Mouse (Mus musculus) spleen, adult 18-20 months (tissue): ENCODE data around the gene Crtc1.

Experiments
- DNase-seq, 2 experiments: peaks; one replicate each; pipeline ENCODE4 v3.0.0; 2022; ENCODE audit warnings: mixed read lengths in 2 of 2

Crtc1 gene

GRCm38 (mm10) chr8:70419879-70420643 is 19.3 kb downstream of the Crtc1 start:
- no peak for DNase-seq

DNA sequence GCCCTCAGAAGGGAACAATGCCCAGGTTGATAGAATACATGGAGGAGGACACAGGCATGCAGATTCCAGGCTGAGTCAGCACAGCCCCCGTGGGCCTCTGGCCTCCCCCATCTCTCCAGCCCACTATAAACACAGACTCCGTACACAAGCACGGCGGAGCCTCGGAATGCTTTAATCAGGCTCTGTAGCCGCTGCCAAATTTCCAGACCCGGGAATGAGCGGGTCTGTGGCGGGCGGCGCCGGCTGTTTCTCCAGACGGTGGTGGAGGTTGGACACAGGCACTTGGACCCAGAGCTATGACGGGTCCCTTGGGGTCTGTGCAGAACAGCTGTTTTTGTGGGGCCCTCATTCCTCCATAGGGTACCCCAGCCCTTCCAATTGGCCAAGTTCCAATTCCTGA is 20.4 kb downstream of the Crtc1 start:
- DNase-seq, result no peak

DNA sequence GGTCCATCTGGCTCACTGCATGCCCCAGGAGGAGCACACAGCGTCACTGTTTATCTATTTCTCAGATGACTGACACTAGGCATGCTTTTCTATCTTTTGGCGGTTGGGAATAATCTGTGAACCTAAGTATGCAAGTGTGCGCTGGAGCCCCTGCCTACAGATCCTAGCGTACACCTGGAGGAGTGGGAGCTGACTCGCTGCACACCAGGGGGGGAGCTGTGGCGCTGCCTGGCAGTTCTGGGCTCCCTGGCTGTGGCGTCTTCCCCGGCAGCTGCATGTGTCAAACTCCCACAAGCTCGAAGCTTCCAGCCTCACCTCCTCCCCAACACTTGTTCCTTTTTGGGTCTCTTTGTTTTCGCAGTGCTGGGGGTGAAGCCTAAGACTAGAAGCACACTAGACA is 21.5 kb downstream of the Crtc1 start:
- no peak for DNase-seq

DNA sequence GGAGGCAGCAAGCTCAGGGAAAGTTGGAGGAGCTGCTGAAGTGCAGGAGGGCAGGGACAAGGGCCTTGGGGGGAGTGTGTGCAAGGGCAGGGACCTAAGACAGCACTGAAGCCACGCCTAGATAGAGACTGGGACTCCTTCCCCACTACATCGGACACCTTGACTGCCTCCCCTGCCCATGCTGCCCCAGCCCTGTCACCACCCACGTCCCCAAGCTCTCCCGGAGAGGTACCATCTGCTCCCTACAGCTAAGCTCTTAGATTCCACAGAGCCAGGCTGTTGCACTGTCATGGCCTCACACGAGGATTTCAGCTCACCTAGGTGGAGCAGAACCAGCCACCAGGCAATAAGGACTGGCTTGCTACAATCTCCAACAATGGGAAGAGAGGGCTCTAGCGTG is 22.4 kb downstream of the Crtc1 start:
- DNase-seq, result no peak

GRCm38 (mm10) chr8:70415540-70416451 is 23.6 kb downstream of the Crtc1 start:
- DNase-seq, result no peak

- DNase-seq, result no peak
These were observed 25.0 kb downstream of the Crtc1 start for GRCm38 (mm10) chr8:70414310-70414946.

DNA sequence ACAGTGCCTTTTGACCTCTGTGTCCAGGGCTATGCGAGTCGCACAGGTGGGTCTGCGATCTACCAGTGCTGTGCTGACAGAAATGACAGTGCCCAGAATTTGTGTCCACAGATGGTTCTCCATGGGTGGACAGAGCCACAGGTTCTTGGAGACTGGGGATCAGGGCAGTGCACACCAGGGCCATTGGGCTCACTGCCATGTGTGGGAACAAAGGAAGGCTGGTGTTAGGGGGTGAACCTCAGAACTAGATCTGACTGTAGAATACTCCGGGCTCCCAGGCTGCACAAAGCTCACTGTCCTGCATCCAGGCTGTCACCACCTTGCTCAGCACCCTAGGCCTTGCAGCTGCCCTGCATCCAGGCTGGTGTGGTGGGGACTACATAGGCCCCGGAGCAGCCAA is 29.1 kb downstream of the Crtc1 start:
- no peak for DNase-seq

DNA sequence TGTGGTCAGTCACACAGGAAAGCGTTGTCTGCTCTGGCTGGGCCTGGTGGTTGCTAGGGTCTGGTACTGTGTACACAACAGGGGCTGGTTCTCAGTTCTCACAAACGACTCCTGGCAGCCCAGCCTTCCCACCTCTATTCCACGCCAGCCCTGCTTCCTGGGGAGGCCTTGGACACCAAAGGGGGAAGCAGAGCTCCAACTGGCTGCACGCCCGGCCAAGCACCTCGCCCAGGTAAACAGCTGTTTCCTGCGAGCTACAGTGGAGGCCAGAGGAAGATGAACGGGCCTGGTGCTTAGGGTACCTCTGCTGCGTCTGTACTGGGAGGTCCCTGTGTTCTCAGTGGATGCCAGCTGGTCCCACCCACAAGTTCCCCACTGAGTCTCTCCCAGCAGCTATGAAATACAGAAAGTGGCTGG is 29.9 kb downstream of the Crtc1 start:
- no peak for DNase-seq

- no peak for DNase-seq
These were observed 30.4 kb downstream of the Crtc1 start for GRCm38 (mm10) chr8:70409019-70409418.

DNA sequence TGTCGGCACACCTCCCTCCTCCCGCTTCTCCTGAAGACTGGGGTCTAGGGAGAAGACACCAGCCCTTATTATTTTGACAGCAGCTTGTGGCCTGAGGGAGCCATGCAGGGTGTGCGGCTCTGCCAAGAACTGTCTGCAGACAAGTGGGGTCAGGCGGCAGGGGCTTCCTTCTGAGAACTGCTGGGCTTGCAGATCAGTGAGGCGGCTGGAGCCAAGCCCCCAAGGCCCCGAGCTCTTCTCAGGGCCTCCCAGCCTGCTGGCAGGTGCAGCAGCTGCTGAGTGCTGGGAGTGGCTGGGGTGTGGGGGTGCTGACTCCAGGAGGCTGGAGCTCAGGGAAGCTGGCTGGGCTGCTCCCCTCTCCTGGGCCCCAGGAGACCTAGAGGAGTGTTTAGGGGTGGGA is 31.1 kb downstream of the Crtc1 start:
- no peak for DNase-seq

DNA sequence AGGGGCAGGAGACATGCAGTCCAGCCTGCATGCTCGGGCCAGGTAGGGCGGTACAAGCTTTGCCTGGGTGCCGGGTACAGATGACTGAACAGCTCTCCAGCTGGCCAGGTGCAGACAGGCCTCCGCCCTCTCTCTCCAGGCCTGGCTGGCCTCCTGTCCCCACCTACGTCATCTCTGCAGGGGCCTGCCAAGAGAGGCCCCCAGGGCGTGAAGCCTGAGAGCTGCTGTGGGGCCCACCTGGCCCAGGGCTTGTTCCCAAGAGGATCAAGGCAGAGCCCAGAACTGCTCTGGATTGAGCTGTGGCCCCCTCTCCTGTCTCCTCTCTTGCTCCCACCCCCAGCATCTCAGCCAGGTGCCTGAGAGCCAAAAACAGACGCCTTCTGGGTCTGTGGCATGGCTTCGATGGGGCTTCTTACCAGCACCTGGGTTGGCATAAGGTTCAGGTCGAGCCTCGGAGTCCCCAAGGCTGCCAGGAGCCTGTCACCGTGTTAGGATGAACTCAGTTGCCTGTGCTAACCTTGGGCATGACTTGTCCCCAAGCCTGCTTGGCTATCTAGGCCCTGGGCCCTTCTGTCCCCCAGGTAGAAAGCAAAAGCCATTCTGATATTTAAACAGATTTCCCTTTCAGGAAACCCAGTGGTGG is 32.8 kb downstream of the Crtc1 start:
- DNase-seq, result no peak

GRCm38 (mm10) chr8:70405189-70405588 is 34.2 kb downstream of the Crtc1 start:
- no peak for DNase-seq

GRCm38 (mm10) chr8:70404212-70404611 is 35.2 kb downstream of the Crtc1 start:
- no peak for DNase-seq

- DNase-seq, result no peak
These were observed 41.5 kb downstream of the Crtc1 start for GRCm38 (mm10) chr8:70397611-70398563.

GRCm38 (mm10) chr8:70396184-70396583 is 43.2 kb downstream of the Crtc1 start:
- no peak for DNase-seq

GRCm38 (mm10) chr8:70395649-70396048 is 43.7 kb downstream of the Crtc1 start:
- no peak for DNase-seq

GRCm38 (mm10) chr8:70394269-70394998 is 44.9 kb downstream of the Crtc1 start:
- DNase-seq, result no peak

DNA sequence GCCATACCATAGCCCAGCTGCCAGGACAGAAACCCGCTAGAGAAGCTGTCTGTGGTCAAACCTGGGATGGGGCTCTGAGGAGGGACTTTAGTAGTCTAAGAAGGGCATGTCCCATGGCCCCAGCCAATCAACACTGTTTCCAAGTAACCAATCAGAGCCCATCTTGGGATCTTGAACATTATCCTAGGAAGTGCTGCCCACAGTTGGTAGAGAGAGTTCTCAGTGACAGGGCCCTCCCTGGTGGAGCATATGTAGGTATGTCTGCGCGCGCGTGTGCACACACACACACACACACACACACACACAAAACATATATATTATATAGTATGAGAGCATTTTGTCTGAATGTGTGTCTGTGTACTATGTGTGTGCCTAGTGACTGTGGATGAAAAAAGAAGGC is 46.3 kb downstream of the Crtc1 start:
- no peak for DNase-seq

DNA sequence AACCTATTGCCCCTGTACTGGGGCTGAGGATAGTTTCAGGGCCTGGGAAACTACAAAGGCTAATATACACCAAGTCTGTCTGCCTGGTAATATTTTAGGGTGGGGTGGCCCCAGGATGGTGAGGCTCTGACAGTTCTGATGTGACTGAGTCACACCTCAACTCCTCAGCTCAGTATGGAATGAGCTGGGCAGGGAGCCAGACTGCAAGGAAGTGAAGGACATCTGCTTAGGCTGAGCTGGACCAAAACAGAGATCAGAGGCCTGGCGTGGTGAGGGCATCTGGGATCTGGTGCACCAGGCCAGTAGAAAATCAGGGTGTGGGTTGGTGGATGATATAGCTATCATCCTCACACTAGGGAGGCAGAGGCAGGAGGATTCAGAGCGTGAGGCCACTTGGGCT is 49.7 kb downstream of the Crtc1 start:
- no peak for DNase-seq

GRCm38 (mm10) chr8:70383287-70383686 is 56.1 kb downstream of the Crtc1 start:
- DNase-seq, result peak; percentile 40 to 59

DNA sequence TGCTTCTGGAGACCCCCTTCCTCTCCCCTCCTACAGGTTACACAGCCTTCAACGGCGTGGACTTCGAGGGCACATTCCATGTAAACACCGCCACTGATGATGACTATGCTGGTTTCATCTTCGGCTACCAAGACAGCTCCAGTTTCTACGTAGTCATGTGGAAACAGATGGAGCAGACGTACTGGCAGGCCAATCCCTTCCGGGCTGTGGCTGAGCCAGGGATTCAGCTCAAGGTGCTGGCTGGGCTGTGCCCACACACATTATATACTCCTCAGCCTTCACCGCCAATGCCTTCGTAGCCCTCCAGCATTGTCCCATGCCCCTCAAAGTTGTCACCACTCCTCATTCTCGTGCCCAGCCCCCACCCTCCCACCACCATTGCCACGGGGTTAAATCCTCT is 59.3 kb downstream of the Crtc1 start:
- no peak for DNase-seq
